Mouse (Mus musculus) left cerebral cortex, postnatal 14 days (tissue): ENCODE measurements at regions not wholly inside any gene's neighbourhood (a gene's known extent, or its start where the extent isn't known, plus 50 kb on each side); places are given as distances from the start of the nearest gene placed in this dataset.

Experiments used
- DNase-seq, 2 experiments: peaks; one replicate each; pipeline ENCODE4 v3.0.0; 2021 to 2022; ENCODE audit warnings: low spot score in 2 of 2, mixed read lengths in 1 of 2
- intact Hi-C: fragments of 180-260 bp; cut with DNase I; formaldehyde crosslinking; loops from one replicate; pipeline ENCODE4 v1.15.1; 2025

DNA sequence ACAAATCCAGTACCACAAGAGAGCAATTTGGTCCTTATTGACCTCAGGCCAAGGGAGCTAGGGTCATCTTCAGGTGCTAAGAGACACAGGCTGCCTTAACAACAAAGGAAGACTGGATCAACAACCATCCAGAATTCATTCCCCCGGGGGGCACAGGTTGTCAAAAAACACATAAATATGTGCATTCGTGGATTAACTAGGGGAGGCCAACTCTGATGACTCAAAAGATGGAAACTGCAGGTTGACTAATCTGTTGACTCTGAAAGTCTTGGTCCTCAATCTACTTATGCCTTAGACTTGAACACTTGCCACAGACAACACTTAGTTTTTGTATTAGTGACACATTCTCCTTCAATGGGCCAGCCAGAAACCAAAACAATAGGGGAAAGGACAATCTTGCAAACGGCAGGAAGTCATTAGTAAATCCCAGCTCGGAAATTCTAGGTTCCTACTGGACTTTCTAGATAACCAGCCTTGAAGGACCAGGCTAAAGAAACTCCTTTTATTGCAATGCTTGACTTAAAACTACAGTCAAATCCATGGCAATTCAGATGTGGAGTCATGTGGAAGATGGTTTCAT lies 353.5 kb upstream of the Gm10295 start:
- no peak for DNase-seq

More for the DNA sequence above, 353.5 kb upstream of the Gm10295 start:
- intact Hi-C loops: no loop called here
